Mouse (Mus musculus) lung, adult 2 months (tissue): ENCODE measurements around the gene Gemin4.

Source experiments
- CTCF ChIP-seq: fragments of 200-500 bp; IDR thresholded peaks from 2 replicates; pipeline ENCODE4 v1.5.1; 2011; ENCODE audit warnings: mild to moderate bottlenecking, low read length, control low read depth; ENCODE audit not compliant: insufficient read depth
- POLR2A ChIP-seq: fragments of 200-500 bp; IDR thresholded peaks from 2 replicates; pipeline ENCODE4 v1.6.1; 2011; ENCODE audit warnings: low read depth, mild to moderate bottlenecking, control low read depth, low read length, borderline replicate concordance; ENCODE audit errors: extremely low read depth

DNA sequence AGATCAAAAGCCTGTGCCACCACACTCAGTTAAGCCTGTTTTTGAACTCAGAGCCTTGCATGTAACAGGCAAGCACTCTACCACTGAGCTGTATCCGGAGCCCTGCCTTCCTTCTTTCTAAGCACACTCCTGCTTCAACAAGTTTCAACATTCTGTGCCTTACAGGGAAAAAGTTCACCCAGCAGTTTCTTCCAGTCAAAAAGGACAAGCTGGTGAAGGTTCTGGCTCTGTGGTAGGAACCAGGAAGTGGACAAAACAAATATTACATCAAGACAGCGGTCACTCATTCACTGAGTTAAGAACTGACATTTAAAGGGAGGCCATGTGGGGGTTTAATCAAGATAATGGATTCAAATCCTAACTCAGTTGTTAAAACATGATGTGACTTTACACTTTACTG lies 2.5 kb downstream of the Gemin4 start:
- no peak for TF ChIP-seq CTCF
- no peak for TF ChIP-seq POLR2A
